Mouse (Mus musculus) brown adipose tissue, adult 24 weeks (tissue): ENCODE measurements around the gene Ifit1. TPM values are rescaled to one million over a fixed set of nuclear protein-coding genes. Genes with fewer than 3 reads are reported as not detected.

Experiments used
- H3K27ac ChIP-seq: fragments of 200-500 bp; replicated peaks from 2 replicates; pipeline ENCODE4 v1.5.1; 2012; ENCODE audit warnings: low read depth, mild to moderate bottlenecking, low read length
- H3K4me1 ChIP-seq: fragments of 200-500 bp; 2 replicates; pipeline ENCODE4 v1.6.1; 2012; ENCODE audit warnings: low read length, mixed read lengths; ENCODE audit not compliant: control insufficient read depth, insufficient read depth, insufficient read length
- H3K4me3 ChIP-seq: fragments of 200-500 bp; 2 replicates; pipeline ENCODE4 v1.5.1; 2012; ENCODE audit warnings: low read depth, mild to moderate bottlenecking, low read length, moderate library complexity; ENCODE audit not compliant: insufficient read depth
- polyA plus RNA-seq: library from polyadenylated mRNA; stranded (reverse); fragments of >200 nt; gene quantifications from 2 replicates; pipeline ENCODE4 v1.2.4, GENCODE M21; 2012; ENCODE audit not compliant: missing spikeins, insufficient read depth, insufficient read length

The Ifit1 gene
- polyA plus RNA-seq, 1 experiment = 2.0 TPM

DNA sequence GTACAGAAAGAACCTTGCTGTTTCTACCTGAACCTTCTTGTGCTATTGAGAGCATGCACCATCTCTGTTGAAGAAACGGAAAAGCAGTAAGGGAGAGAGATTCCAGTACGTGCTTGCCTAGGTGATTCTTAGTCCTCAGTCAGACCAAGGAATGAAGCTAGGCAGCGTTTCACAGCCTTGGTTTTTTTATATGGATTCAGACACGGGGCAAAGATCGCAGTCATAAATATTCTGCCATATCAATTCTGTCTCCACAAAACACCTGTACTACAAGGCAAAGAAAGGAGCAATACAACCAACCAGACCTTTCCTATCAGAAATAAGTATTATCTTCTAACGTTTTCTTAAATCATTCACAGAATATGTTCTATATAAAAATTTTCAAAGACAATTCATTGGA lies 50.7 kb downstream of the Ifit1 start:
- no peaks in the 10 kb centered on the region for H3K4me1 ChIP-seq
- H3K27ac ChIP-seq = no peak overlapping the region
- H3K4me3 ChIP-seq = no peak overlapping the region

DNA sequence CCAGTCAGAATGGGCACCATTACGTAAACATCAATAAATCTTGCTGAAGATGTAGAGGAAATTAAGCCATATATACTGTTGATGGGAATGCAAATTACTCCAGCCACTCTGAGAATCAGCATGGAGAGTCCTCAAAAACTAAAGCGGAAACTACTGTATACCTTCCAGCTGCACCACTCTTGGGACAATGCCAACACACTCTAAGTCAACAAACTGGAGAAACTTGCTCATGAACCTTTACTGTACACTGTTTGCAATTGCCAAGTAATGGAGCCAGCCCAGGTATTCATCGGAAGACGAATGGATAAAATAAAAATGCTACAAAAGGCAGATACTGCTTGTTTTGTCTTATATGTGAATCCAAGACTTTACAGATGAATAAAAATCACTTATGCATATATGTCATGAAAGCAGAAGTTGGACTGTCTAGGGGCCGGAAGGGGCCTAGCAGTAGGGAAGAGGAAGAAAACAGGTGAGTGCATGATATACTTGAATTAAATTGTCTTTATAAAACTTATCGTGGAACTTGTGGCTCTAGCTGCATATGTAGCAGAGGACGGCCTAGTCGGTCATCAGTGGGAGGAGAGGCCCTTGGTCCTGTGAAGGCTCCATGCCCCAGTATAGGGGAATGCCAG lies 55.8 kb downstream of the Ifit1 start:
- Histone ChIP-seq H3K4me1 (no peaks in the 10 kb centered on the region), H3K27ac (no peak overlapping the region), H3K4me3 (no peak overlapping the region)

DNA sequence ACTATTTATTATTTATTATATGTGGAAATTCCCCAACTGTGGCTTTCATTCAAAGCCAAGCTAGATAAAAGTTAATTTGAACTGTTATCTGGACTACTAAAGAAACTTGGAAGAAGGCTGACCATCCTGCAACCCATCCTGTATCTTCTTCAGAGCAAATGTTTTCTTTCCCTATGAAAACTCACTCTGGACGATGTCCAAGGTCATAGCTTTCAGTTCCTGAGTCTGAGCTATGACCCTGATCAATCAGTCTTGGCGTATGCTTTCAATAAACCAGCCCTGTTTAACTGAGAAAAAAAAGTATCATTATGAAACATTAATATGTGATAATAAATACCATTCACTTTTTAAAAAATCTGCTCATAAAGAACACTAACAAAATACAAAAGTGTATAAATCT lies 56.8 kb downstream of the Ifit1 start:
- H3K4me3 ChIP-seq = no peak overlapping the region
- H3K4me1 ChIP-seq = no peaks in the 10 kb centered on the region
- H3K27ac ChIP-seq = no peak overlapping the region

DNA sequence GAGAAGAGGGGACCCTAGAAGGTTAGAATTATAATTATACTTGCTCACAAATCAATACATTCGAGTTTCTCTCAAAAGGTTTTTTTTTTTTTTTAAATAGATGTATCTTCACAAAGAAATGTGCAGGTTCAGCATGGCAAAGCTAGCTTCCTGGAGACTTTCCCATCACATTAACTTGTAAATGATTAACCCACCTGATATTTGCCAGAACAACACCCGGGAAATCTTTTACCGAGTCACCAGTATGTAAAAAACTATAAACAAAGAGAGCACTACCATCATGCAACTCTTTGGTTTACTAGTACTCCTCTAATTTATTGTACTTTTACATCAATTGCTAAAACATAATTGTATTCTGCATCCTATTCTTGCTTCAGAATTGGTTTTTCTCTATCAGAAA lies 57.8 kb downstream of the Ifit1 start:
- no peak overlapping the region for H3K27ac ChIP-seq
- H3K4me3 ChIP-seq = no peak overlapping the region
- H3K4me1 ChIP-seq = no peaks in the 10 kb centered on the region

DNA sequence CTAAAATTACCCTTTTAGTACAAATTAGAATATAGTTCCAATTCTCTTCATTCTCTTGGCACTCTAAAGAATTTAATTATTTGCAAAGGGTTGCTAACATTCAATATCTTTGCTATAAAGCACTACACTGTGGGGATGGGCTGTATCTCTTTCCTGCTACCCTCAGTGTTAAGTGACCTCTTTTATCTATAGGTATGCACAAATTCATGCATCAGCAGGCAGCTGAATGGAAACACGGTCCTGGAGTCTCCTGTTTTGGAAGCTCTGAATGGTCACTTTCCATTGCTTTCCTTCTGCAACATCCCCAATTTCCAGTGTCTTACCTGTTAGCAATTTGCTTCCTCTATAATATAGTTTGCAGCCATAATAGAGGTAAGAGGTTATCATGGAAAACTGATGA lies 58.2 kb downstream of the Ifit1 start:
- H3K27ac ChIP-seq = no peak overlapping the region
- H3K4me1 ChIP-seq = no peaks in the 10 kb centered on the region
- H3K4me3 ChIP-seq = no peak overlapping the region

DNA sequence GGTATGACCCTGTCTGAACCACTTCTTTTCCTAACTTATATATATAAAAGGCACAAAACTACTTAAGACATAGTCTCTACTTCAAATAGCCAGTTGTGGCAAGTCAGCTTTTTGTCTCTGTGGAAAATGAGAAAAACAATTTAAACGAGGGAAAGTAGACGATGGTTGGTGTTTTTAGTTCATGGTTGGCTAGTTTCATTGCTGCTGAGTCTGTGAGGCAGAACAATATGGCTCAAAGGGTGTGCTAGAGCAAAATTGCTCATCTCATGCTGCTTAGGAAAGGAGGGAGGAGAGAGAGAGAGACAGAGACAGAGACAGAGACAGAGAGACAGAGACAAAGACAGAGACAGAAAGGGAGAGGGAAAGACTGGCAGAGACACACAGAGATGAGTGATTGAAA lies 58.6 kb downstream of the Ifit1 start:
- Histone ChIP-seq H3K4me3 (no peak overlapping the region), H3K4me1 (no peaks in the 10 kb centered on the region), H3K27ac (no peak overlapping the region)

Other genes starting within 250 kb of the Ifit1 start
- gene Ch25h, start 165.7 kb upstream of the Ifit1 start, polyA plus RNA-seq = 0.75 TPM in 1 of 2 replicates, not detected in the other
- gene Lipa, start 113.4 kb upstream of the Ifit1 start, polyA plus RNA-seq = 84.3 and 109 TPM in 2 replicates
- 2.2 and 2.8 TPM in 2 replicates for gene Ifit2, start 90.2 kb upstream of the Ifit1 start, polyA plus RNA-seq
- 4.3 and 8.5 TPM in 2 replicates for gene Ifit3, start 57.3 kb upstream of the Ifit1 start, polyA plus RNA-seq
- gene Ifit1bl1, start 38.9 kb upstream of the Ifit1 start, polyA plus RNA-seq = 0.48 TPM in 1 of 2 replicates, not detected in the other
- 0.75 and 2.1 TPM in 2 replicates for gene Ifit3b, start 32.9 kb upstream of the Ifit1 start, polyA plus RNA-seq
- gene Ifit1bl2, start 128 bp upstream of the Ifit1 start, polyA plus RNA-seq = 0.44 TPM in 1 of 2 replicates, not detected in the other
- gene Slc16a12, start 106.4 kb downstream of the Ifit1 start, polyA plus RNA-seq = 0.99 and 1.3 TPM in 2 replicates
- gene Pank1, start 238.6 kb downstream of the Ifit1 start, polyA plus RNA-seq = 200 and 231 TPM in 2 replicates